Mouse (Mus musculus) urinary bladder, postnatal 36 days (tissue): ENCODE results near the gene Usp33.
A peak's percentile ranks its signal among the peaks of the same experiment; 100 is the strongest.

Source experiments
- DNase-seq, 2 experiments: peaks; one replicate each; pipeline ENCODE4 v3.0.0; 2022; ENCODE audit warnings: low spot score in 2 of 2, mixed read lengths in 1 of 2

Usp33 gene

DNA sequence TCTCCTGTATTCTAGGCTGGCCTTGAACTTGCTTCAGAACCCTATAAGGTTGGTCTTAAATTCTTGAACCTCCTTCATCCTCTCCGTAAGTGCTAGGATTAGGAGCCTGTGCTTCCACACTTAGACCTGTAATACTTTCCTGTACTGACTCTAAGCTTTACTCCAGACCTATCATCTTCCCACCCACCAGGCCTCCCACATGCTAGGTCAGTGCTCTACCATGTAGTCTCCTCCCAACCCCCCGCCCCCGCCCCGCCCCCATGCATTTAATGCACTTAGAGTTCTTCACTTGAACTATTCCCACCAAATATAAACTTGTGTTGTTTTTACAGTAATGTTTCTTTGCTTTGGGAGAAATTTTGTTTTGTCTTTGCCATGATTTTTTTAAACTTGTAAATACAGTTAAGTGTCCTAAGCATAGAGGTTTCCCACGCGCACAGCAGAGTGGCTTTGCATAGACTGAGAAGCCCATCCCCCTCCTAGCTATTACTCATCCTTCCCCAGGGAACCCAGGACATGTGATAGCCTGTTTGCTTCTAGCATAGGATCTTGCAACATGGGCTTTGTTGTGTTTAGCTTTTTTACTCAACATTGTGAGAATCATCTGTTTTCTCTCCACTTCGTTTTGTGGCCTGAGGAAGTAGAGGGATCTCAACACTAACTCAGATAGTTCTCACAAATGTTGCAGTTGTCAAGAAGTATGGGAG, 55.8 kb downstream of the Usp33 start:
- peak; percentile 35 to 71 for DNase-seq

- no peak for DNase-seq
Measured at GRCm38 (mm10) chr3:152402671-152403066, 56.4 kb downstream of the Usp33 start.

DNA sequence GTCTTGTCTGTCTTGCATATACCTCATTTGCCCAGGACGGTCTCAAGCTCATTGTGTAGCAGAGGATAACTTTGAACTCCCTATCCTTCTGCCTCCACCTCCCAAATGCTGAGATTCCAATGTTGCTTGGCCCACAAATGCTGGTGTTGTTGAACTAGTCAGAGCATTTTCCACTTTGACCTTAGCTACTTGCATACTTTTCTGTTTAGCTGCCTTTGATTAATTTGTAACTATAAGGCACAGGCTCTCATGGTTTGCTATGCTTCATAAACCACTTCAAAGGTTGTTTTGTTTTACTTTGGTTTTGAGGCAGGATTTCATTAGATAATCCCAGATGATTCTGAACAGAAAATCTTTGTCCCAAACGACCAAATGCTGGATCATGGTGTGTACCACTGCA, 57.5 kb downstream of the Usp33 start:
- no peak for DNase-seq

DNA sequence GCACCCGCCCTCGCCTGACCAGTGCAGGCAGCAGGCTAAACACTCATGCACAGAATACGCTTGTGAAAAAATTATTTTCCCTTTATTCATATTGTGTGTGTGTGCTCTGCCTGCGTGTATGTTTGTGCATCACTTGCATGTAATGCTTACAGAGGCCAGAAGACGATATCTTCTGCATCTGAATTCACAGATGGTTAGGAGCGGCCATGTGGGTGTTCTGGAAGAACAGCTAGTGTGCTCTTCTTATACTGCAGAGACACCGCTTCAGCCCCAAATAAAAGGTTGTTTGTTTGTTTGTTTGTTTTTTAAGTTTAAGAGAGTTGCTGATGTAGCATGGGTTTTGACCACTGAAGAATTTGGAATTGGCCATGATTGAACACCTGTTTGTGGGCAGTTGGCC, 59.1 kb downstream of the Usp33 start:
- no peak for DNase-seq

DNA sequence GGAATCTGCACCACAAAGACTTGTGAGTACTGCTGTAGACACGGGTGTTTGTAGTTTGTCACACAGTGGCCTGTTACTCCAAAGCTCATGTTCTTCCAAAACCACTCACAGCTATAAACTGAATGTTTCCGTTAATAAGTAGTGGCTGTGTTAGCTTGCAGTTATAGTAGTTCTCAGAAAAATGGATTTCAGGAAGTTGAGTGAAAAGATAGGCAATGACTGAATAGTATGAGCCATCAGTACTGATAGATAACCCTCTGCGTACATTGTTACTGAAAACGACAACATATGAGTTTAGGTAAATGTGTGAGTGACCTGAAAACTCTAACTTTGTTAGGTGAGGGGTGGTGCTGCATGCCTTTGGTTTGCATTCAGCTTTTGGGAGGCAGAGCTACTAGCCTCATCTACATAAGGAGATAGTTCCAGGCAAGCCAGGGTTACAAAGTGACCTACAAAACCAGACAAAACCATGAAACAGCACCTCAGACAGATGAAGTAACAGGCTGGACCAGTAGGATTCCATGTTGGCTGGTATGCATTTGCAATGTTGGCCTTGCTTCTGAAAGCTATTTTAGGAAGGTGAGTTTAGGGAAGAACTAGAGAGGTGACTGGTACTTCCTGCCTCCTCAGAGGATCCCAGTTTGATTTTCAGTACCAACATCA, 59.8 kb downstream of the Usp33 start:
- DNase-seq: no peak

DNA sequence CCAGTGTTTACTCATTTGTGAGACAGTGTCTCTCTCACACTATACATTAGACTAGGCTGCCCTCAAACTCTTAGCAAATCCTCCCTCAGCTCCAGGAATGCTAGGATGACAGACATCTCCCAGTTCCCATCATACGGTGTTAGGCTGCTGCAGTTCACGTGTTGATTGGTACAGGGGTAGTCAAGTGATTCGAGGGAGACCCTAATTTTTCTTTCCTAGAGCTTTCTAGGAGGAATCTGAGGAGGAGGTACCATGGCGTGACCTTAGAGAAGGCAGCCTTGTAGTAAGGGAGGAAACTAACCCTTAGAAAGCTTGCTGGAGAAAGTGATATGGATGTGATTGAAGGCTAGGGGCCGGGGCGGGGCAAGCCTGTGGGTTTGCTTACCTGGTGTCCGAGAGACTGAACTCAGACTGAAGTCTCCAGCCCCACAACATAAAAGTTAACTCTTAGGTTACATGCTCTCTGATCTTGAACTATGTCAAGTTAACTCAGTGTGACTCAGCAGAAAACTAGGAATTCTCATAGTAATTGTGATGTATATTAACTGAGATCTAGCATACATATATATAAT, 64.8 kb downstream of the Usp33 start:
- no peak for DNase-seq

- no peak for DNase-seq
Measured at GRCm38 (mm10) chr3:152412362-152412761, 66.1 kb downstream of the Usp33 start.

- DNase-seq: no peak
Measured at GRCm38 (mm10) chr3:152428925-152429324, 82.6 kb downstream of the Usp33 start.

- DNase-seq: no peak
Measured at GRCm38 (mm10) chr3:152432677-152433076, 86.4 kb downstream of the Usp33 start.

GRCm38 (mm10) chr3:152435590-152435989, 89.3 kb downstream of the Usp33 start:
- DNase-seq: no peak

GRCm38 (mm10) chr3:152438068-152438467, 91.8 kb downstream of the Usp33 start:
- DNase-seq: no peak

DNA sequence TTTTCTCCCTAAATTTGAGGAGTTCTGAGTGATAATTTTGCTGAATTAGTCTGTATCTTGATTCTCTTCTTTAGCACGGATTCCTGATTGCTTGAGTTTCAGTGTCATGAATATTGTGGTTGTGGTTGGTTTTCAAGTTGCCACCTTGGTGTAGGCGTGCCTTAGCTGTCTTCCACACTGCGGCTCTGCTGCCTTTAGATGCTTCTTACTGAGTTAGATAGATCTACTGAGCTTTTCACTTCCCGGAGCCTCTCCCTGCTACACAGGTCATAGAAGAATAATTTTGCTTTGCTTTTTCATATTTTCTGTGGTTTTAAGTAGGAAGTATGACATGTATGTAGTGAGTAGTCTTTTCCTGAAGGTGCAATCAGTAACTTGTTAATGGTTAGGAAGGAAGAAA, 96.5 kb downstream of the Usp33 start:
- DNase-seq: no peak
